Comparison of ENCODE assay signal across 34 mouse cellular contexts in the genomic region with DNA sequence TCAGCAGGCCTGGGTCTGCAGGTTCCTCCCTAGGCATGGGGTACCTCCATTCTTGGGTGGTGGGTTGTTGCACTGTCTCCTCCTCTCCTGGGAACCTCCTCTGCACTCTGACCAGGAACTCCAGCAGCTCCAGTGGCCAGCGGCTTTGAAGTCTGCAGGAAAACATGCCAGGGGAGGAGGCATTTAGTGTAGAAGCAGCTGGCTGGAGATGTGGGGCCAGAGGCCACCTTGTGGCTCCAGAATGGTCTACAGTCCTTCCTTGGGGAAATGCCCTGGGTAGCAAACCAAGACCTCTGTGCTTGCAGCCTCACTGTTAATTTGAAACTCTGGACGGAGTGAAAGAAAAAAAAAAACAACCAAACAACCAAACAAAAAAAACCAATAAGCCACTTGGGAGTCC. TPM values are rescaled to one million over a fixed set of nuclear protein-coding genes. Genes with fewer than 3 reads are reported as not detected.
DNase-seq lines count a peak whose midpoint lies in the region; ATAC-seq and TF ChIP-seq lines count a peak whose summit lies in the region.
"Had no signal": no experiment of that assay in that cellular context is flagged by ENCODE, and none has a peak within 500 bp of the region (broad histone marks: within the 10 kb centered on the region; RNA-seq: fewer than 3 reads in every experiment).

No protein-coding gene starts in this region.

- 0 out of 2 replicates have a peak, but pooled peaks have one; percentile 7 for TF ChIP-seq CTCF in heart, postnatal 0 days (IDR thresholded peaks at IDR 0.05; ENCODE audit: low read depth)
- peak; percentile 26 for TF ChIP-seq CTCF in stomach, postnatal 0 days (IDR thresholded peaks at IDR 0.05; ENCODE audit: low read depth)

- no peak overlapping the region for H3K4me3 ChIP-seq in heart, postnatal 0 days (ENCODE audit: low read depth, low read length)
- no peak overlapping the region for H3K4me3 ChIP-seq in kidney, embryonic 14.5 days (ENCODE audit: low read length)
- H3K4me3 ChIP-seq in liver, embryonic 15.5 days (replicated peaks), result no peak overlapping the region
- H3K4me3 ChIP-seq in stomach, postnatal 0 days (ENCODE audit: low read depth, low read length), result no peak overlapping the region
- H3K4me3 ChIP-seq: erythroblast, embryonic 14.5 days; forebrain, embryonic 13.5 days; heart, embryonic 10.5 days; heart, embryonic 15.5 days; hindbrain, embryonic 15.5 days; limb, embryonic 10.5 days; limb, embryonic 15.5 days; lung, embryonic 15.5 days; midbrain, embryonic 10.5 days; myocyte; neural tube, embryonic 12.5 days had no signal

- no peak overlapping the region for H3K27ac ChIP-seq in heart, postnatal 0 days (ENCODE audit: low read depth)
- H3K27ac ChIP-seq in kidney, embryonic 14.5 days (ENCODE audit: low read depth, low read length), result no peak overlapping the region
- peak overlapping the region; percentile 41; the same call in 1 of the 2 replicates for H3K27ac ChIP-seq in liver, embryonic 15.5 days (replicated peaks)
- H3K27ac ChIP-seq in stomach, postnatal 0 days (replicated peaks), result no peak overlapping the region
- H3K27ac ChIP-seq: forebrain, embryonic 13.5 days; heart, embryonic 10.5 days; heart, embryonic 15.5 days; hindbrain, embryonic 15.5 days; limb, embryonic 10.5 days; limb, embryonic 15.5 days; lung, embryonic 15.5 days; midbrain, embryonic 10.5 days; neural tube, embryonic 12.5 days had no signal

- no peak for DNase-seq in heart, postnatal 0 days (ENCODE audit: low spot score)
- DNase-seq in heart, postnatal 4 days, result no peak
- peak; percentile 5 for DNase-seq in kidney, postnatal 14 days
- no peak for DNase-seq in liver
- no peak for DNase-seq in stomach, postnatal 0 days (ENCODE audit: low spot score)
- DNase-seq: adrenal gland, postnatal 14 days; cerebellum, adult 11 months; cerebellum, adult 9-10 months; gastrocnemius, postnatal 10 days; right cerebral cortex, adult 18-20 months; spleen, adult 18-20 months; thymus, adult 2 months; thymus, postnatal 36 days had no signal

- no peak for TF ChIP-seq EP300 in heart, postnatal 0 days (IDR thresholded peaks at IDR 0.05; ENCODE audit: low read depth)
- TF ChIP-seq EP300 in stomach, postnatal 0 days (optimal IDR thresholded peaks at IDR 0.05), result no peak

- no peak overlapping the region for H3K9ac ChIP-seq in heart, postnatal 0 days (replicated peaks; ENCODE audit: low read depth, low read length)
- H3K9ac ChIP-seq in kidney, embryonic 14.5 days (ENCODE audit: low read depth, low read length), result no peak overlapping the region
- H3K9ac ChIP-seq in liver, embryonic 15.5 days, result no peak overlapping the region
- no peak overlapping the region for H3K9ac ChIP-seq in stomach, postnatal 0 days (ENCODE audit: low read length)
- H3K9ac ChIP-seq: forebrain, embryonic 13.5 days; heart, embryonic 15.5 days; hindbrain, embryonic 15.5 days; limb, embryonic 15.5 days; lung, embryonic 15.5 days; neural tube, embryonic 12.5 days had no signal

- no peaks in the 10 kb centered on the region for H3K27me3 ChIP-seq in heart, postnatal 0 days (ENCODE audit: control insufficient read depth, insufficient read depth, low read length)
- H3K27me3 ChIP-seq in kidney, embryonic 14.5 days (ENCODE audit: control insufficient read depth, insufficient read depth, low read length), result no peaks in the 10 kb centered on the region
- H3K27me3 ChIP-seq in liver, embryonic 15.5 days, result no peaks in the 10 kb centered on the region
- H3K27me3 ChIP-seq in stomach, postnatal 0 days (ENCODE audit: control insufficient read depth, insufficient read depth, low read length), result no peaks in the 10 kb centered on the region
- H3K27me3 ChIP-seq: forebrain, embryonic 13.5 days; heart, embryonic 15.5 days; hindbrain, embryonic 15.5 days; limb, embryonic 15.5 days; lung, embryonic 15.5 days; neural tube, embryonic 12.5 days had no signal

- no peak overlapping the region for H3K4me2 ChIP-seq in heart, postnatal 0 days (ENCODE audit: low read depth, low read length)
- H3K4me2 ChIP-seq in kidney, embryonic 14.5 days (replicated peaks; ENCODE audit: low read depth, low read length), result no peak overlapping the region
- no peak overlapping the region for H3K4me2 ChIP-seq in liver, embryonic 15.5 days
- H3K4me2 ChIP-seq in stomach, postnatal 0 days (replicated peaks; ENCODE audit: low read depth), result no peak overlapping the region
- H3K4me2 ChIP-seq: forebrain, embryonic 13.5 days; heart, embryonic 15.5 days; hindbrain, embryonic 15.5 days; limb, embryonic 15.5 days; lung, embryonic 15.5 days; neural tube, embryonic 12.5 days had no signal

- 40% methylated on average over 2 of the region's 2 CpGs for WGBS in heart, postnatal 0 days
- 26% methylated on average over 2 of the region's 2 CpGs for WGBS in kidney, embryonic 14.5 days
- WGBS in liver, embryonic 15.5 days (ENCODE audit: insufficient replicate concordance), result 27% methylated on average over 2 of the region's 2 CpGs
- WGBS in stomach, postnatal 0 days, result 52% methylated on average over 2 of the region's 2 CpGs

- no peaks in the 10 kb centered on the region for H3K4me1 ChIP-seq in heart, postnatal 0 days (ENCODE audit: control insufficient read depth, insufficient read depth)
- no peaks in the 10 kb centered on the region for H3K4me1 ChIP-seq in kidney, embryonic 14.5 days (ENCODE audit: control insufficient read depth, insufficient read depth, low read length)
- H3K4me1 ChIP-seq in liver, embryonic 15.5 days (replicated peaks), result no peaks in the 10 kb centered on the region
- no peaks in the 10 kb centered on the region for H3K4me1 ChIP-seq in stomach, postnatal 0 days (replicated peaks; ENCODE audit: control insufficient read depth, insufficient read depth)
- H3K4me1 ChIP-seq: forebrain, embryonic 13.5 days; heart, embryonic 15.5 days; hindbrain, embryonic 15.5 days; limb, embryonic 15.5 days; lung, embryonic 15.5 days; neural tube, embryonic 12.5 days had no signal

- no peak for ATAC-seq in heart, postnatal 0 days (ENCODE audit: insufficient read depth, low read depth)
- no peak for ATAC-seq in kidney, embryonic 14.5 days (ENCODE audit: low FRiP score, low TSS enrichment)
- no peak for ATAC-seq in liver, embryonic 15.5 days (ENCODE audit: insufficient read depth)
- ATAC-seq in stomach, postnatal 0 days (ENCODE audit: low FRiP score, low TSS enrichment), result no peak
- ATAC-seq: CD4-positive, CD25-positive, alpha-beta regulatory T cell, adult 4 months; forebrain, embryonic 13.5 days; inflammation-experienced regulatory T-cells, adult 6 months; midbrain, embryonic 16.5 days had no signal

- no peaks in the 10 kb centered on the region for H3K36me3 ChIP-seq in heart, postnatal 0 days (replicated peaks; ENCODE audit: control insufficient read depth, insufficient read depth, low read length)
- no peaks in the 10 kb centered on the region for H3K36me3 ChIP-seq in kidney, embryonic 14.5 days (ENCODE audit: control insufficient read depth, insufficient read depth, low read length)
- no peaks in the 10 kb centered on the region for H3K36me3 ChIP-seq in liver, embryonic 15.5 days (replicated peaks)
- no peaks in the 10 kb centered on the region for H3K36me3 ChIP-seq in stomach, postnatal 0 days (ENCODE audit: control insufficient read depth, insufficient read depth, low read length)
- H3K36me3 ChIP-seq: heart, embryonic 10.5 days; heart, embryonic 15.5 days; hindbrain, embryonic 15.5 days; limb, embryonic 10.5 days; limb, embryonic 15.5 days; lung, embryonic 15.5 days; midbrain, embryonic 10.5 days; neural tube, embryonic 12.5 days had no signal

- no peaks in the 10 kb centered on the region for H3K9me3 ChIP-seq in heart, postnatal 0 days (replicated peaks; ENCODE audit: control insufficient read depth, low read length)
- no peaks in the 10 kb centered on the region for H3K9me3 ChIP-seq in kidney, embryonic 14.5 days (ENCODE audit: control insufficient read depth, low read length)
- no peaks in the 10 kb centered on the region for H3K9me3 ChIP-seq in liver, embryonic 15.5 days (replicated peaks)
- no peaks in the 10 kb centered on the region for H3K9me3 ChIP-seq in stomach, postnatal 0 days (ENCODE audit: control insufficient read depth, low read length)
- H3K9me3 ChIP-seq: forebrain, embryonic 13.5 days; heart, embryonic 10.5 days; heart, embryonic 15.5 days; hindbrain, embryonic 15.5 days; limb, embryonic 10.5 days; limb, embryonic 15.5 days; lung, embryonic 15.5 days; midbrain, embryonic 10.5 days; neural tube, embryonic 12.5 days had no signal

RNA-seq across cellular contexts. Expression of a gene that starts 39.6 kb away (rescaled TPM):
- not detected in 2 replicates for total RNA-seq in heart, postnatal 0 days (2014; rRNA removed; ENCODE audit: low replicate concordance)
- polyA plus RNA-seq in heart, postnatal 0 days (2015; fragmentation: Nextera tagmentation; extraction: Ambion mirVana), result not detected in 2 replicates
- not detected for total RNA-seq in heart, postnatal 4 days (2021)
- polyA plus RNA-seq in kidney, embryonic 14.5 days (2014; fragmentation: Nextera tagmentation; extraction: Ambion mirVana), result not detected in 2 replicates
- polyA plus RNA-seq in liver, embryonic 15.5 days (2015; fragmentation: Nextera tagmentation; extraction: Ambion mirVana), result not detected in 2 replicates
- polyA plus RNA-seq in stomach, postnatal 0 days (2015; fragmentation: Nextera tagmentation; extraction: Ambion mirVana), result not detected in 2 replicates
- total RNA-seq: adrenal gland, postnatal 14 days; gastrocnemius, postnatal 10 days; granulocyte monocyte progenitor cell, adult 5-6 weeks; hematopoietic stem cell, adult 5-6 weeks; left cerebral cortex, postnatal 10 days; megakaryocyte progenitor cell, adult 5-6 weeks had no signal
- polyA plus RNA-seq: CD4-positive, CD25-positive, alpha-beta regulatory T cell, adult 4 months; embryonic facial prominence, embryonic 14.5 days; erythroblast, embryonic 14.5 days; forebrain, embryonic 13.5 days; heart, embryonic 10.5 days; heart, embryonic 15.5 days; hindbrain, embryonic 15.5 days; inflammation-experienced regulatory T-cells, adult 6 months; limb, embryonic 10.5 days; limb, embryonic 15.5 days; lung, embryonic 15.5 days; midbrain, embryonic 10.5 days; midbrain, embryonic 16.5 days; myocyte; neural tube, embryonic 12.5 days; thymus, adult 2 months had no signal

RNA-seq across cellular contexts. Expression of a gene that starts 51.4 kb away (rescaled TPM):
- not detected in 2 replicates for total RNA-seq in heart, postnatal 0 days (2014; rRNA removed; ENCODE audit: low replicate concordance)
- polyA plus RNA-seq in heart, postnatal 0 days (2015; fragmentation: Nextera tagmentation; extraction: Ambion mirVana), result not detected in 2 replicates
- not detected for total RNA-seq in heart, postnatal 4 days (2021)
- polyA plus RNA-seq in kidney, embryonic 14.5 days (2014; fragmentation: Nextera tagmentation; extraction: Ambion mirVana), result not detected in 2 replicates
- 48.5 and 62.8 TPM in 2 replicates for polyA plus RNA-seq in liver, embryonic 15.5 days (2015; fragmentation: Nextera tagmentation; extraction: Ambion mirVana)
- 0.17 and 0.46 TPM in 2 replicates for polyA plus RNA-seq in stomach, postnatal 0 days (2015; fragmentation: Nextera tagmentation; extraction: Ambion mirVana)
- total RNA-seq: gastrocnemius, postnatal 10 days; granulocyte monocyte progenitor cell, adult 5-6 weeks; hematopoietic stem cell, adult 5-6 weeks; megakaryocyte progenitor cell, adult 5-6 weeks had no signal
- polyA plus RNA-seq: CD4-positive, CD25-positive, alpha-beta regulatory T cell, adult 4 months; embryonic facial prominence, embryonic 14.5 days; erythroblast, embryonic 14.5 days; forebrain, embryonic 13.5 days; inflammation-experienced regulatory T-cells, adult 6 months; limb, embryonic 10.5 days; limb, embryonic 15.5 days; midbrain, embryonic 16.5 days; myocyte; neural tube, embryonic 12.5 days; thymus, adult 2 months had no signal

RNA-seq across cellular contexts. Expression of a gene that starts 58.7 kb away (rescaled TPM):
- not detected in 2 replicates for total RNA-seq in heart, postnatal 0 days (2014; rRNA removed; ENCODE audit: low replicate concordance)
- polyA plus RNA-seq in heart, postnatal 0 days (2015; fragmentation: Nextera tagmentation; extraction: Ambion mirVana), result not detected in 2 replicates
- not detected for total RNA-seq in heart, postnatal 4 days (2021)
- 0.51 TPM in 2 replicates for polyA plus RNA-seq in kidney, embryonic 14.5 days (2014; fragmentation: Nextera tagmentation; extraction: Ambion mirVana)
- 9.9 and 13.0 TPM in 2 replicates for polyA plus RNA-seq in liver, embryonic 15.5 days (2015; fragmentation: Nextera tagmentation; extraction: Ambion mirVana)
- polyA plus RNA-seq in stomach, postnatal 0 days (2015; fragmentation: Nextera tagmentation; extraction: Ambion mirVana), result 0.06 TPM in 1 of 2 replicates, not detected in the other
- total RNA-seq: gastrocnemius, postnatal 10 days; granulocyte monocyte progenitor cell, adult 5-6 weeks; hematopoietic stem cell, adult 5-6 weeks; megakaryocyte progenitor cell, adult 5-6 weeks had no signal
- polyA plus RNA-seq: CD4-positive, CD25-positive, alpha-beta regulatory T cell, adult 4 months; embryonic facial prominence, embryonic 14.5 days; erythroblast, embryonic 14.5 days; forebrain, embryonic 13.5 days; heart, embryonic 15.5 days; hindbrain, embryonic 15.5 days; inflammation-experienced regulatory T-cells, adult 6 months; limb, embryonic 10.5 days; lung, embryonic 15.5 days; midbrain, embryonic 10.5 days; midbrain, embryonic 16.5 days; myocyte; neural tube, embryonic 12.5 days; thymus, adult 2 months had no signal

Comparison
In these comparisons a context has a peak if more than half of its experiments do, and no peak if none do; other contexts are left out.
1. RNA of a gene that starts 51.4 kb away (polyA plus RNA-seq): 48.5 to 62.8 TPM in liver, embryonic 15.5 days; 0.17 to 0.46 TPM in stomach, postnatal 0 days, not detected in heart, postnatal 0 days and not detected in kidney, embryonic 14.5 days; every median in the first group is over 10 times any median in the second.